Mouse (Mus musculus): Measurements from ENCODE around the gene 1190002N15Rik. TPM values are rescaled to one million over a fixed set of nuclear protein-coding genes. Genes with fewer than 3 reads are reported as not detected.

1190002N15Rik gene
- 10.4 and 11.7 TPM in 2 replicates for polyA plus RNA-seq (2015; fragmentation: Nextera tagmentation; extraction: Ambion mirVana)

GRCm38 (mm10) chr9:94537970-94538822, at the start of gene 1190002N15Rik:
Gene 1190002N15Rik, minus strand, starts transcription at chr9:94538081.

Other genes starting within 250 kb of the 1190002N15Rik start
- gene Slc9a9, start 131.8 kb upstream of the 1190002N15Rik start, polyA plus RNA-seq (2015; fragmentation: Nextera tagmentation; extraction: Ambion mirVana): 9.6 and 10.5 TPM in 2 replicates